Mouse (Mus musculus) limb, embryonic 15.5 days (tissue): ENCODE measurements around the gene Yme1l1. TPM values are rescaled to one million over a fixed set of nuclear protein-coding genes. Genes with fewer than 3 reads are reported as not detected.
A peak's percentile ranks its signal among the peaks of the same experiment; 100 is the strongest.

Experiments used
- ATAC-seq: fragments of 200-750 bp; cut with Nextera tagmentation; 2 replicates; pipeline ENCODE4 v1.8.0; 2017; ENCODE audit warnings: low read depth, moderate TSS enrichment; ENCODE audit not compliant: insufficient number of reproducible peaks, low FRiP score, low TSS enrichment
- H3K27ac ChIP-seq: fragments of 300-500 bp; sonication (generic); 2 replicates; pipeline ENCODE4 v1.5.1; 2015; ENCODE audit warnings: moderate library complexity, mild to moderate bottlenecking, inconsistent platforms
- H3K27me3 ChIP-seq: fragments of 300-500 bp; sonication (generic); 2 replicates; pipeline ENCODE4 v1.6.1; 2015; ENCODE audit warnings: inconsistent platforms
- H3K36me3 ChIP-seq: fragments of 300-500 bp; sonication (generic); 2 replicates; pipeline ENCODE4 v1.6.1; 2015; ENCODE audit warnings: inconsistent platforms
- H3K4me1 ChIP-seq: fragments of 300-500 bp; sonication (generic); 2 replicates; pipeline ENCODE4 v1.6.1; 2015; ENCODE audit warnings: inconsistent platforms
- H3K4me2 ChIP-seq: fragments of 300-500 bp; sonication (generic); 2 replicates; pipeline ENCODE4 v1.6.1; 2015; ENCODE audit warnings: mild to moderate bottlenecking, inconsistent platforms
- H3K4me3 ChIP-seq: fragments of 300-500 bp; sonication (generic); 2 replicates; pipeline ENCODE4 v1.5.1; 2015; ENCODE audit warnings: mild to moderate bottlenecking, inconsistent platforms
- H3K9ac ChIP-seq: fragments of 300-500 bp; sonication (generic); 2 replicates; pipeline ENCODE4 v1.6.1; 2015; ENCODE audit warnings: inconsistent platforms
- H3K9me3 ChIP-seq: fragments of 300-500 bp; sonication (generic); 2 replicates; pipeline ENCODE4 v1.6.1; 2016; ENCODE audit warnings: inconsistent platforms
- WGBS: fragments of 180-500 bp; shearing (Covaris S2); methylation state at CpG from one replicate; pipeline ENCODE4 v1.1.7; 2015; 5-methylcytosine and 5-hydroxymethylcytosine counted together
- polyA plus RNA-seq: library from polyadenylated mRNA; unstranded; fragments of >200 nt; fragmentation: Nextera tagmentation; extraction: Ambion mirVana; gene quantifications from 2 replicates; pipeline ENCODE4 v1.2.1, GENCODE M21; 2015

The Yme1l1 gene
- polyA plus RNA-seq, 1 experiment from 2014 or later = 78.8 TPM

- peaks cover 4% of the 10 kb centered on the region; the same call in 1 of the 2 replicates for H3K27me3 ChIP-seq
- H3K9ac ChIP-seq = no peak overlapping the region
- no peaks in the 10 kb centered on the region for H3K4me1 ChIP-seq
- WGBS = 1% methylated on average over 24 of the region's 50 CpGs
- H3K27ac ChIP-seq = no peak overlapping the region
- H3K4me2 ChIP-seq = peak overlapping the region; percentile 66
- H3K9me3 ChIP-seq = no peaks in the 10 kb centered on the region
- ATAC-seq = no peak
- H3K36me3 ChIP-seq = no peaks in the 10 kb centered on the region
- H3K4me3 ChIP-seq = peak overlapping the region; percentile 40
These were observed 78.0 kb downstream of the Yme1l1 start for GRCm38 (mm10) chr2:23234065-23234773.

Other genes with a start within 250 kb of the Yme1l1 start
- gene Abi1, start 116.1 kb upstream of the Yme1l1 start, polyA plus RNA-seq = 52.0 and 57.0 TPM in 2 replicates
- gene Acbd5, start 88.2 kb upstream of the Yme1l1 start, polyA plus RNA-seq = 30.4 and 33.4 TPM in 2 replicates
- gene Mastl, start 345 bp upstream of the Yme1l1 start, polyA plus RNA-seq = 8.2 and 8.7 TPM in 2 replicates
- gene 4931423N10Rik, start 51.1 kb downstream of the Yme1l1 start, polyA plus RNA-seq = not detected in 2 replicates
- gene Nxph2, start 164.9 kb downstream of the Yme1l1 start, polyA plus RNA-seq = not detected in 2 replicates